Mouse (Mus musculus) kidney, adult 9 months (tissue): ENCODE measurements around the gene 1700008O03Rik.
A peak's percentile ranks its signal among the peaks of the same experiment; 100 is the strongest.

ENCODE experiments used
- DNase-seq: peaks from one replicate; pipeline ENCODE4 v3.0.0; 2022

Gene 1700008O03Rik

DNA sequence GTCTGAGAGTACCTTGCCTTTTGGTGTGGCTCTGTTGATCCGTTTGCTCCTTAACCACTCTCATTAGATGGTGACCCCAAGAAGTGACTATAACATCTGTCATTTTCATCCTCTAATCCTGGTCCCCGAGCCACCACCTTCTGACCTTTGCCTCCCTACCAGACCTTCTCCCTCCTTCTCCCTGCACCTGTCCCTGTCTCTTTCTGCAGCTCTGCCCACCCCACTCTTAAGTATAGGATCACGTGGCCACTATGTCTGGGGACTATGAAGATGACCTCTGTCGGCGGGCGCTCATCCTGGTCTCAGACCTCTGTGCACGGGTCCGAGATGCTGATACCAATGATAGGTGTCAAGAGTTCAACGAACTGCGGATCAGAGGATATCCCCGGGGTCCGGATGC is at the start of gene 1700008O03Rik:
TSS of gene 1700008O03Rik (minus strand) at position 101 of the 400 bp plus-strand sequence.
- no peak for DNase-seq

DNA sequence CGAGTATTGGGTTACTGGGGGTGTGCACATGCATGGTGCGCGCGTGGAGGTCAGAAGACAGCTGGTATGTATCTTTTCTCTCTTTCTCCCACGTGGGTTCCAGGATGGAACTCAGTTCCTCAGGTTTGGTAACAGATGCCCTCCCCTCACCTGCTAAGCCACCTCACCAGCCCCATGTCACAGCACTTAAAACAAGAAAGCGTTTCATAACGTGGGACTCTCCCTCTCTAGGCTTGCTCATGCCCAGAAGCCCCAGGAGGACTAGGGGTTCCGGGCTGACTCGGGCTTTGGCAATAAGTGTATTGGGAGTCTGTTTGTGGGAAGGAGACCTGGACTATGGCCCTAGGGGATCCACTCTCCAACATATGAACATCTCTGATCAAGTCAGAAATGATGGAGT is 48.5 kb upstream of the 1700008O03Rik start:
- DNase-seq: no peak

DNA sequence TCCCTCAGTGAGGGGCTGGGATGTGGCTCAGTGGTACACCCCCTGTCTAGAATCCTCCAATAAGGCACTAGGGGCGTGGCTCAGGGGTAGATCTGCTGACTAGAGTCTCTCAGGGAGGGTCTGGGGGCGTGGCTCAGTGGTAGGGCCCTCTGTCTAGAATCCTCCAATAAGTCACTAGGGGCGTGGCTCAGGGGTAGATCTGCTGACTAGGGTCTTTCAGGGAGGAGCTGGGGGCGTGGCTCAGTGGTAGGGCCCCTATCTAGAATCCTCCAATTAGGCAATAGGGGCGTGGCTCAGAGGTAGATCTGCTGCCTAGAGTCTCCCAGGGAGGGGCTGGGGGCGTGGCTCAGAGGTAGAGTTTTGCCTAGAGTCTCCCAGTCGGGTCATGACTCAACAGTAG is 47.8 kb upstream of the 1700008O03Rik start:
- no peak for DNase-seq

DNA sequence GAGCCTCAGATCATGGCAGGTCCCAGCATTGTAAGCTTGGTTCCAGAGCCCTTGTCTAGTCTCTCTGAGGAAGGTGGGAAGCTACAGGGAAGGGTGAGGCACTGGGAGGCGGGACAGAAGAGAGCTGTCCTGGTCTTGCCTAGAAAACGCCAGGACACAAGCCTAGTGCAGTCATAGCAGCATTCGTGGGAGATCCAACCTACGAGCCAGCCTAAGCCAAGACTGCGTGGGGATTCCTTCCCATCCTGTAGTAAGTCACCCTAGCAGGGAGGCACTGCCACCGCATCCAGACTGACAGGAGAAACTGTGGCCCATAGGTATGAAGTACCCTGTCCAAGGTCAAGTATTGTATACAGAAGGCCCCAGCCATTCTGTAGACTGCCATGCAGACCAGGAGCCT is 46.9 kb upstream of the 1700008O03Rik start:
- no peak for DNase-seq

DNA sequence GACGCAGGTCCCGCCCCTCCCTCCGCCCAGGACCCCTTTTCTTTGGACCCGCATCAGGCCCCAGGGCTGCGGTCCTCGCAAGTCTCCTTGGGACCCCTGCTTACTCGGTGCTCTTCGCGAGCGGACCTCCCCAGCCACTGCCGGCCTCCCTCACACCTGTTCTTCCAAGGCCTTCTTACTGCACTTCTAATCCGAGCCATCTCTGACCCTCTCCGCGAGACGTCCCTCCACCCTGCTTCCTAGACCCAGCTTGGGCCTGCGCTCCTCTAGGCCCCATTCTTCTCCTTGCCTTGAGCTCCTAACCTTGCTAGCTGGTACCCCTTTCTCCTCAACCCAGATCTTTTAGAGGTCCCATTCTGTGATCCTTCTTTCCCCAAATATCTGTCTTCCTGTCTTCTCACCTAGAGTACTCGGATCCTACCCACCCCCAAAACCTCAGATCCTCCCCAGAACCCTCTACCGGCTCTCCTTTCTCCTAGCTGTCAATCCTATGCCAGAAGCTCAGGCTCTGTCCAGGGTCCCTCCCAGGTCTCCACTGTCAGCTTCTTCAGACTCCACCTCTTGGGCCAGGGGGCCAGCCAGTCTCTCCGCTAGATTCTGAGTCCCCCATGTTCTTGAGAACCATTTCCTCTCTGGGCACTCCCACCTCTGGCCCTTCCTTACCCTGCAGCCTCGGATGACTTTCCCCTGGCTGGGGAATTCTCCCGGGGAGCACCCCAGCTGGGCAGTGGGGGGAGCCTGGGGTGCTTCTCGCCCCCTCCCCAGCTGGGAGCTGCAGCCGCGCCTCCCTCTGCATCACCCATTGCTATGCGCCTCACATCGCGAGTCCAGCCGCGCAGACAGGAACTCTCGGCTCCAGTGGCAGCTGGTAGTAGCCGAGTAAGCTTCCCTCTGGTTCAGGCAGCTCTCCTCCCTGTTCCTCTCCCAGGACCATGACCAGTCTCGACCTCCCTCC is 44.2 kb upstream of the 1700008O03Rik start:
- DNase-seq: no peak

DNA sequence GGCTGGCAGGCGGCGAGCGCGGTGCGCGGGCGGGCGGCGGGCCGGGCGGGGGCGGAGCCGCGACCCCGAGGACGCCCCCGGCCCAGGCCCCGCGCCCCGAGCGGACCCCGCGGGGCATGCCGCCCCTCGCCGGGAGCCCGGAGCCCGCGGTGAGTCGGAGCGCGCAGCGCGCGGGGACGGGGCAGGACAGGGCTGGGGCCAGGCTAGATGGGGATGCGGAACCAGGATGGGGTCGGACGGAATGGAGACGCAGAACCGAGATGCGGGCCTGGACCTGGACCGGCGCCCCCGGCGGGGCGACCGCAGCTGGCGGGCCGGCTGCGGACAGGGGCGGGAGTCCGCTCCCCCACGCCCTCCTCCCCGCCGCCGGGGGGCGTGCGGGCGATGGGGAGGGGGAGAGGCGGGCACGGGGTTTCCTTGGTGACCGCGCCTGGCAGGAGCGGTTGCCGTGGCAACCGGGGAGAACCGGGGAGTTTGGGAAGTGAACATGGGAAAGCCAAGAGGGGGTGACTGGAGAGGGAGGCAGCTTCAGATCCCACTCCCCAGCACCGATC is 43.4 kb upstream of the 1700008O03Rik start, which contains the start of gene Lrrc4b:
TSS of gene Lrrc4b (plus strand) at position 51 of the 554 bp plus-strand sequence.
- no peak for DNase-seq

- no peak for DNase-seq
Measured at GRCm38 (mm10) chr7:44428171-44428950, 42.7 kb upstream of the 1700008O03Rik start.

DNA sequence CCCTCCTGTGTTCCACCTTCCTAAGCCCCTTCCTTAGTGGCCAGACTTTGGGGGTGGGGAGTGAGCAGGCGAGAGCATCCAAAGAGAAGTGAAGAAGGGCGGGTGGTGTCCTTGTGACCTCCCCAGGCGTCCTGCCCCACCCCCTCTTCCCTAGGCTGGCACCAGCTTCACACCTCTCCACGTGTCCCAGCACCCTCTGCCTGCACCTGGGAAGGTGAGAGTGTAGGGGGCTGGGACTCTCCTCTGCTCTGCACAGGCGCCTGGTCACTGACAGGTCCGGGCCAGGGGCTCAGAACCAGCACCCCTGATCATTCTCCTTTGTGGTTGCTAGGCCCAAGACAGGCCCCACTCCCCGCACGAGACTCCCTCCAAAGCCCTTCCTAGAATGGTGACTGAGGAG is 42.0 kb upstream of the 1700008O03Rik start:
- no peak for DNase-seq

GRCm38 (mm10) chr7:44413307-44413706 is 27.7 kb upstream of the 1700008O03Rik start:
- no peak for DNase-seq

GRCm38 (mm10) chr7:44411144-44411543 is 25.5 kb upstream of the 1700008O03Rik start:
- DNase-seq: no peak

DNA sequence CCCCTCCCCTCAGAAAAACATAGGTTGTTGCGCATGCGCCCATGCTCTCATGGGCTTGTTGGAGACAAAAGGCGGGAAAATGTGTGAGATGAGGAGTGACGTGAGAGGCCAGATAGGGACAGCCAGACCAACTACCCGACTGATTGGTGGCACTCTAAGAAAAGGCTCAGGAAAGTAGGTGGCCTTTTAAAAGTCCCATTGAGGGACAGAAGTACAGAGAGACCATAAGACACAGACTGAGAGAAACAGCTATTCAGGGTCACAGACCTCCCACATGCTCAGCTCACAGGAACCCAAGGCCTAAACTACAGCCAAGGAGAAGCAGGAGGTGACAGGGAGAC is 20.4 kb upstream of the 1700008O03Rik start:
- DNase-seq: no peak

DNA sequence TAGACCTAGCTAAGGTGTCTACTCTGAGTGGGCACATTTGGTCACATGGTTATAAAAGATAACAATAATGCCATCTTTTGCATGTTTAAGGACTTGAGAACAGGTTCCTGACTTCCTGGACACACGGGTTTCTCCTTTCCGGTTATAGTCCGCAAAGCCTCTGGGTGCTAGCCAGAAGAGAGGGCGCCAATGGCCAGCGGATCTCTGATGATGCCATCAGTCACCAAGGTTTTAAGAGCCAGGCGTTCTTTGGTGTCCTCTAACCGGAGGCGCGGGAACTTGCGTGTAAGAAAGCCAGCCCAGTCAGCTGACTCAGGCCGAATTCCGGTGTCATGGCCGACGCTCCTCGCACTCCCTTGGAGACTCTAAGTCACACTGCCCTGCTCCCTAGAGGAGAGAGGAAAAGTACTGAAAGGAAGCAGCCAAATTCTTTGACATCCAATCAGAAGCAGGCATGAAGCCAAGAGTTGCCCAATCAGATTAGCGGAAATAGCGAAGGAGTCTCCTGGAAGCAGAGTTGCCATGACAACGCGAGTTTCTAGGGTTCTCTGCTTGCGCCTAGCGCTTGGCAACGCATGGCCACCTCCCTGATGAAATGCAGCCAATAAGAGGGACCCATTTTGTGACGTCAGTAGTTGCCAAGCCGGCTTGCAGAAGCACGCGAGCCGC is 19.9 kb upstream of the 1700008O03Rik start:
- DNase-seq: peak; percentile 91

DNA sequence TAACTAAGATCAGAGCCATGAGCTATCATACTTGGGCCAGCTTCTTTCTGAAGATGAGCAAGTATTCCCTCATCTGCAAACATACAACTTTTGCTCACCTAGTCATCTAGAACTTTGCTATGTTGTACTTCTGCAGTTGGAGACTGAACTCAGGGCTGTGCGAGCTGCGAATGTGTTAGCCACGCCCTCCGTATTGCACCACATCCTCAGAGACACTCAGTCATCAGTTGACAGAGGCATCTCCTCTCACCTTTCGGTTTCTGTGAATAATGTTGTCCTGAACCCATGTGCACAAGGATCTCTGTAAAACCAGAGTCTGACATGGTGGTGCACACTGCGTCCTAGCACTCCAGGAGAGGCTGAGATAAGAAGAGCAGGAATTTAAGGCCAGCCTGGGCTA is 16.1 kb upstream of the 1700008O03Rik start:
- no peak for DNase-seq

DNA sequence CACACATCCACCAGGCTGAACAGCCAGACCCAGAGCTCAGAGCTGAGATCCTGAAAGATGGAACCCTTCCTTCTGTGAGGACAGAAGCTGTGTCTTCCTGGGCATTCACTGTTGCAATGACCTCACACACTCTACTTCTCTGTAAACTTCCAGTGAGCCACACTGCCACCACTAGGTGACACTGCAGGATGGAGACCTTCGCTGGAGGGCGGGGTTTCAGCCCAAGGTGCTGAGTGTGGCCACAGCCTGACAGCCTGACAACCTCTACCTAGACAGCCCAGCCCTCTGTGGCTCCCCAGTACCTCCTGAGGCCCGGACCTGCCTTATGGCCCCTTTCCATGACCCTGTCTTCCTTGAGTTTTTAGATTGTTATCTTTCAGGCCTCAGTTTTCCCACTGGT is 12.9 kb upstream of the 1700008O03Rik start:
- peak; percentile 60 for DNase-seq

GRCm38 (mm10) chr7:44393284-44393683 is 7.7 kb upstream of the 1700008O03Rik start:
- no peak for DNase-seq

DNA sequence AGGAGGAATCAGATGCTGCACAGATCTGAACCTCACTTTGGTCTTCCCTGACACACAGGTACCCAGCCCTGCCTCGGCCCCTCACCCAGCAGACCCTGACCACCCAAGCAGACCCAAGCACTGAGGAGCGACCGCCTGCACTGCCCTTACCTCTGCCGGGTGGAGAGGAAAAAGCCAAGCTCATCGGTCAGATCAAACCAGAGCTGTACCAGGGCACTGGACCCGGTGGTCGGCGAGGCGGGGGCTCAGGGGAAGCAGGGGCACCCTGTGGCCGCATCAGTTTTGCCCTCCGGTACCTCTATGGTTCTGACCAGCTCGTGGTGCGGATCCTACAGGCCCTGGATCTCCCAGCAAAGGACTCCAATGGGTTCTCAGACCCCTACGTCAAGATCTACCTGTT is 6.7 kb upstream of the 1700008O03Rik start:
- DNase-seq: no peak

- no peak for DNase-seq
Measured at GRCm38 (mm10) chr7:44391831-44392230, 6.2 kb upstream of the 1700008O03Rik start.

DNA sequence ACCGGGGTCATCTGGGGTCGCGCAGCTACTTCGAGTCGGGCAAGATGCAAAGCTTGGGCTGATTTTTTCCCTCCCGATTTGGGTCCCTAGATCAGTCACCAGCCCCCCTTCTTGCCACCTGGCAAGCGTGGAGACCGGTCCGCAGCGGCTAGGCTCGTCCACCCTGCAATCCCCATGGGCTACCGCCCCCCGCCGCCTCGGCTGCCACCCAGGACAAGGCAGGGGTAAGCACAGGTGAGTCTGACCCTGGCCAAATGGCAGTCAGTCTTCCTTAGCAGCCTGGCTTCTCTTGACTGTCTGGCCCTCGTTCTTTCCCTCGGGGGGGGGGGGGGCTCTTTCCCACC is 932 bp downstream of the 1700008O03Rik start:
- no peak for DNase-seq

DNA sequence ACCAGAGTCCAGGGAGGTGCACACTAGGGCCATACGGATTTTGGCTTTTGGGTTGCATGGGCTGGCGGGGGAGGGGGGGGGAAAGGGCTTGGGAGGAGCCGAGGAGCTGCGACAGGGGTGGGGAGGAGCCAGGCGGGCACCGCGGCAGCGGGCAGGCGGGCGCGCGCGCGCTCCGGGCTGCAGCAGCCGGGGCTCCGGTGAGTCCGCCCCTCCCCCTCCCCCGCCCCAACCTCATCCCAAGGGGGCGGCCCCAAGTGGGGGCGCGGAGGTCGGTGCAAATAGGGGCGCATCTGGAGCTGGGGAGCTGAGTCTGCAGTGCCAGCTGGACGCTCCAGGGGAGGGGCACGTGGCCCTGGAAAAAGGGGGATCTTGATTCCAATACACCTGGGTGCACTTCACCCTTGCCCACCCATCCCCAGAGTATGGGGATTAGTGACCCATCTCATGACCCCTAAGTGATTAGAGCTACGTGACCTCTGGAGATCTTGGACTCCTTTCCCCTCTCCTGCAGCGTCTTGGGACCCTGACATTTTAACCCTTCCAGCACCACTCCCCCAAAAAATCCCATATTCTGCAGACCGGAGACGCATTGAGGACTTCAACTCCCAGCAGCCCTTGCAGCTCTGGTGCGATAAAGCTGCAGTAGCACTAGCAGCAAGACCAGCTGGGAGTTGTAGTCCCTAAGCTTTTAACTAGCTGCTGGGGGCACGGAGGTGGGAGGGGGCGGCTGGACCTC is 1.5 kb downstream of the 1700008O03Rik start, which contains the start of gene Syt3:
TSS of gene Syt3 (plus strand) at position 123 of the 736 bp plus-strand sequence.
- DNase-seq: peak; percentile 80

- no peak for DNase-seq
Measured at GRCm38 (mm10) chr7:44382541-44382940, 3.1 kb downstream of the 1700008O03Rik start.

GRCm38 (mm10) chr7:44378290-44378689 is 7.3 kb downstream of the 1700008O03Rik start:
- peak; percentile 65 for DNase-seq

DNA sequence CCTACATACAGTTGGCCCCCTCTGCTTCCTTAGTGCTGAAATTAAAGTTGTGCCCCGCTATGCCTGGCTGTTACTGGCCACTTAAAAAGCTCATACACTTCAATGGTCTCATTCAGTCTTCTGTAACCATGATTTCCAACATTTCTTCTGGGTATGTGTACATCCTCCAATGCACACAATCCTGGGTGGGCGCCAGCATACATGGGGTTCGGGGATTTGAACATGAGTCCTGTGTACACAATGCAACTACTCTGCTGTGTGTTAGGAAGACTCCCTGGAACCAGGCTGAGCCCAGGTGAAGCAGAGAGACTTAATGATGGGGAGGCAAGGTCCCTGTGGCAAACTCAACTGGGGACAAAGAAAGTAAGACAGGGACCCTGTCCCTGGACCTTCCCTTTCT is 9.8 kb downstream of the 1700008O03Rik start:
- DNase-seq: no peak
